Mouse (Mus musculus) brain, adult 2 months (tissue): ENCODE measurements around the gene Arhgap27.
"Not testable (repeated sequence)": the region's sequence is repeated elsewhere in the genome, so short reads cannot be mapped to it uniquely, and the experiment has no call there.

ENCODE experiments used
- DNase-seq: peaks from one replicate; pipeline ENCODE4 v3.0.0; 2011; ENCODE audit warnings: low read depth, low spot score

Arhgap27 gene

GRCm38 (mm10) chr11:103363214-103364148 lies at the start of gene Arhgap27:
Gene Arhgap27 (minus strand): TSS chr11:103363692.
- peak; percentile 61 for DNase-seq

GRCm38 (mm10) chr11:103412950-103413423 lies 49.5 kb upstream of the Arhgap27 start:
- no peak for DNase-seq

GRCm38 (mm10) chr11:103411981-103412949 lies 48.8 kb upstream of the Arhgap27 start, which contains the start of gene Plekhm1:
Gene Plekhm1 (minus strand): TSS chr11:103412687.
- peak; percentile 98 for DNase-seq

- no peak for DNase-seq
These were observed 47.8 kb upstream of the Arhgap27 start for GRCm38 (mm10) chr11:103411301-103411700.

DNA sequence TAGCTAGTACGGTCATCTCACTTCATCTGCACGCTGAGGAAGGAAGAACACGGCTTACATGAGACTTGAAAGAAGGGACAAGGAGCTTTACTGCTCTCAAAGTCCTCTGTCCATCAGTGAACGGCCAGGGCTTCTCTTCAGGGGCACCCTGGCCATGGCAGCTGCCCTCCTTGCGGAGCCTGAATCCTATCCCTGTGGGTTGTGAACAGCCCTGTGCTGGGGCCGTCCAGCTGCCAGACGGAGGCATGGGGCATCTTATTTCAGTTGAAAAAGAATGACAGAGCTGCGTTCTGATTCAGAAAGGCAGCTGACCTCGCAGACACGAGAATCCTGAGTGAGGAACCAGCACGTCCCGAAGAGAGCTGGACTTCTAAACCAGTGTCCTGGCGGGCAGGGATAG lies 45.4 kb upstream of the Arhgap27 start:
- no peak for DNase-seq

DNA sequence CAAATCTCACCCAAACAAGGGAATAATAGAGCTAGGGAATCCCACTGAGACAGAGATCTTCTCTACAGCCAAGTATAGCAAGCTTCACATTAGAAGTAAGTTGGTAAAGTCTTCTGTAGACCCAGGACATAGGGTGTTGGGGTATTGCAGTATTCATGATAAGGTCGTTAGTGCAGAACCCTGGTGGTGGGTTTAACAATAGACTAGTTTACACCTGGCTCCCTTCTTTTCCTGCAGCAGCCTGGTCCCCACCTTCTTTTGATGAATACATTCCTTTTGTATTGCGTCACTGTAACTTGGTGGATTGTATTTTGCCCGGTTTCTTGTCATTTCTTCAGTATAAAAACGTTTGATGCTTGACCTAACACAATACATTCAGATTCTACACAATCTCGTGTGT lies 43.6 kb upstream of the Arhgap27 start:
- not testable (repeated sequence) for DNase-seq

- DNase-seq, result no peak
These were observed 43.1 kb upstream of the Arhgap27 start for GRCm38 (mm10) chr11:103406551-103406950.

GRCm38 (mm10) chr11:103405814-103406213 lies 42.3 kb upstream of the Arhgap27 start:
- DNase-seq, result no peak

DNA sequence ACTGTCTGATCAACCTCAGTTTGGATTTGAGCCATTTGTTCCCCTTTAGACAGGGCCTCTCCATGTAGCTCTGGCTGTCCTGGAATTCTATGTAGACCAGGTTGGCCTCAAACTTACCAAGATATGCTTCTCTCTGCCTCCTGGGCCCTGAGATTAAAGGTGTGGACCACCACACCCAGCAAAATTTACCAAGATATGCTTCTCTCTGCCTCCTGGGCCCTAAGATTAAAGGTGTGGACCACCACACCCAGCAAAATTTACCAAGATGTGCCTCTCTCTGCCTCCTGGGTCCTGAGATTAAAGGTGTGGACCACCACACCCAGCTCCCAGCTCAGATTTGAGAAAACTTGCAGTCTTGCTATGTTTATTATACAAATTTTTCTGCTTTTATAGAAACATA lies 41.1 kb upstream of the Arhgap27 start:
- no peak for DNase-seq

DNA sequence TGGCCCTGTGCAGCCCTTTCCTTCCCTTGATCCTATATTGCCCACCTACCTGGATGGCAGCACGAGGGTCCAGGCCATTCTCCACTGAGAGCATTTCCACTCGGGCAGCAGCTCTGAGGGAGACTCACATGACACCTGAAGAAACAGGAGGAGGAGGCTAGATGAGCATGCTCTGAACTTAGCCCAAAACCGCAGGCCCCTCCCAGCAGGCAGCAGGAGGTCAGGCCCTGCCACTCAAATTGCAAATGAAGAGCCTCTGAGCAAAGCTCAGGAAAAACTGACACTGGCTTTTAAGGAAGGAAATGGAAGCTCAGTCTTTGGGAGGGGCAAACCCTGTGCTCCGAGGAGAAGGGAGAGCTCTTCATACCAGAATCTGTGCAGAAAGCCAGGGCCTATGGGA lies 40.3 kb upstream of the Arhgap27 start:
- DNase-seq, result no peak

DNA sequence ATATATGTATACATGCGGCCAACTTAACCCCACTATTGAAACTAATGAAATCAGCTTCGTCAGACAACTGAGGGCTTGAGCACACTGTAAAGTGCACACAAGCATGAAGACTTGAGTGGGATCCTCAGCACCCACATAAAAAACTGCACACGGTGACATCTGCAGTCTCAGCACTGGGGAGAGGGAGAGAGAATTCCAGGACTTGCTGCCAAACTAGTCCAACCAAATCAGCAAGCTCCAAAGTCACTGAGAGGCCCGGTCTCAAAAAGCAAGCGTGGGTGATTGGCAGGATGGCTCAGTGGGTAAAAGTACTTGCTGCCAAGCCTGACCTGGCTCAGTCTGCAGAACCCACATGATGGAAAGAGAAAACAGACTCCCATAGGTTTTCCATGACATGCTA lies 39.2 kb upstream of the Arhgap27 start:
- DNase-seq, result peak; percentile 86

DNA sequence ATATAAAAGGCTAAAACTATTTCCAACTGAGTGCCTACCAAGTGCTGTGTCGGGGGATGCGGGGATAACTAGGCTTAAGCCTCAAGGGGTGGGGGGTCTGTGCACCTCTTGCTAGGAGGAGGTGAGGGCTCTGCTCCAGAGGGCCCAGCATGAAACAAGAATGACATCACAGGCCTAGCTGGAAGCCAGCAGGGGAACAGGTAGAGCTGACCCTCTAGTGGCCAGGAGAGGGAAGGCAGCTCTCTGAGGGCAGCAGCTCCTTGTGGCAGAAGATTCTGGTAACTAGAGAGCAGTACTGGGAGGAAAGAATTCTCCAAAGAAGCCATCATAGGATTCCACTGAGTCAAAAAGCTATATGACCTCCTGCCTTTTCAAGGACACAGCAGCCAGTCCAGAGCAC lies 38.7 kb upstream of the Arhgap27 start:
- peak; percentile 80 for DNase-seq

GRCm38 (mm10) chr11:103399986-103400385 lies 36.5 kb upstream of the Arhgap27 start:
- no peak for DNase-seq

- peak; percentile 59 for DNase-seq
These were observed 35.6 kb upstream of the Arhgap27 start for GRCm38 (mm10) chr11:103399050-103399449.

DNA sequence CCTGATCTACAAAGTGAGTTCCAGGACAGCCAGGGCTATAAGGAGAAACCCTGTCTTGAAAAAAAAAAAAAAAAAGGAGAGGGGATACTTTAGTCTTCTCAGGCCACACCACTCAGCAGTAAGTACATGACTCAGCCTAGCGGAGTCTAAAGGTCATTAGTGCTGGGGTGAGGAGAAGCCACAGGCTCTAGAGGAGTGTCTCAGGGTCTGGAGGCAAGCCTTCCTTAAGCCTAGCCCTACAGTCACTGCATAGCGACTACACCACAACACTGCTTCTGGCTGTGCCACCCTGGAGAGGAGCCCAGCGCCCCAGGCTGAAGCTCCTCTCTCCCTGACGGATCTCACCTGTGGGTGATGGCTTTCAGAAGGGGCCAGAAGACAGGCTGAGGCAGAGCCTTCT lies 33.2 kb upstream of the Arhgap27 start:
- DNase-seq, result no peak

GRCm38 (mm10) chr11:103396236-103396635 lies 32.7 kb upstream of the Arhgap27 start:
- DNase-seq, result no peak

DNA sequence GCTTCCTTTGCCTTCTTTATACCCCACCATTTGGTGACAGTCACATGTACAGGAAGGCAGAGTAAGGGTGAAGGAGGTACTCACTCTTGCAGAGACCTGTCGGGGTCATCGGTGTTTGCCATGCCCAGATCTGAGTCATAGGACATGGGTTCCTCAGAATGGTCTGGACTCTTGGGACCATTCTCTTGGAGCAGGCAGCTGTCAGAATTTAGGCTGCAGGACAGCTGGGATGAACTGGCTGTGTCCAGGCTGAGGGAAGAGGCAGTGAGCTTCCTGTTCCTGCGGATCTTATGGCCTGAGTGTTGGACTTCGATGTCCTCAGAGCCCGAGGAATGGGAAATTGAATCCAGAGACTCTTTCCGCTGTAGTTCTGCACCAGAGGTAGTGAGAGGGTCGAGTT lies 31.1 kb upstream of the Arhgap27 start:
- DNase-seq, result no peak

GRCm38 (mm10) chr11:103394025-103394424 lies 30.5 kb upstream of the Arhgap27 start:
- peak; percentile 75 for DNase-seq

- DNase-seq, result no peak
These were observed 24.5 kb upstream of the Arhgap27 start for GRCm38 (mm10) chr11:103387870-103388526.

DNA sequence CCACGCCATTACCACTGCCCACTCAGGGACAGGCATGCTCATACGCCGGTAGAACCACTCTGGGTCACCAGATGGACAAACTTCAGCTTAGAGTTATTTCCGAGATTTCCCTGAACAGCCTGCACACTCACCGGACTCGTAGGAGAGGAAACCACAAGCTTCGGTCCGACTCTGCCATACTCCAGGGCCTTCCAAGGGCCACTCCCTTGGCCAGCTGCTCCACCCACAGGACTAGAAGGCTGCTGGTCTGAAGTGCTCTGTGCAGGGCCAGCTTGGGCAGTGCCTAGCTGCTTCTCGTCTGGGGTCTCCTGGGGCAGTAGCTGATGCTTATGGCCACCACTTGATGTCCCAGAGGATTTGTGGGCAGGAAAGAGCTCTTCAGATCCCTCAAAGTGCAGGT lies 23.3 kb upstream of the Arhgap27 start:
- DNase-seq, result no peak

DNA sequence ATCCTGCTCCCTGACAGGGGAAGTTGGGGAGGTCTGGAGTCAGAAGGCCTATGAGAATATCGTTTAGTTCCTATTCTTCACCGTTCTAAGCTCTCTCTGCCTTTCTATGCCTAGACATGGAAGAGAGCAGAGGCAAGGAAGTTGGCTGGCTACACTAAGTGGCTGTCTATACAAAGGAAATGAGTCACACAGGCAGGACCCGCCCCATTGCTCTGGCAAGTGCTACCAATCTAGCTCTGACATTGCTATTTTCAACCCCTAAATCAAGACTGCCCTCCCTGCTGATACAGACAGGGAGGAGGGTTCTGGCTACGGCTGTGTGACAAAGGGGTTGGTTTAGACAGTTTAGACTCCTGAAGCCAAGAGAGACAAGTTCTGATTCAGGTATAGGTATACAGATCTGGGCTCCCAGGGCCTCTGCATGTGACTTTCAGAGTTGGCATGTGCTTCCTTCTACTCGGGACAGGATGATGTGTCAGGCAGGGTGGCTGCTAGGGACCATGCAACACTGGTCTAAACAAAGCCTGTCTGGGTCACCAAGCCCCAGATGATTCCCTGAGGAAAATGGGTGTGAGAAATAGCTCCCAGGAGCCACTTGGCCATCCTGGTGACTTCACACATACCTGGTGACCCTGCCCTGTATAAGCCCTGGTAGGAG lies 18.6 kb upstream of the Arhgap27 start:
- peak; percentile 87 for DNase-seq
